Mouse (Mus musculus) embryonic facial prominence, embryonic 15.5 days (tissue): ENCODE results near the gene Kremen2. TPM values are rescaled to one million over a fixed set of nuclear protein-coding genes. Genes with fewer than 3 reads are reported as not detected.

Experiments
- ATAC-seq: fragments of 200-750 bp; cut with Nextera tagmentation; 2 replicates; pipeline ENCODE4 v1.8.0; 2017; ENCODE audit warnings: low read depth, moderate TSS enrichment; ENCODE audit not compliant: insufficient number of reproducible peaks, low FRiP score, low TSS enrichment
- H3K27ac ChIP-seq: fragments of 300-500 bp; sonication (generic); replicated peaks from 2 replicates; pipeline ENCODE4 v1.5.1; 2015; ENCODE audit warnings: mild to moderate bottlenecking, inconsistent platforms
- H3K27me3 ChIP-seq: fragments of 300-500 bp; sonication (generic); 2 replicates; pipeline ENCODE4 v1.6.1; 2015; ENCODE audit warnings: inconsistent platforms
- H3K36me3 ChIP-seq: fragments of 300-500 bp; sonication (generic); 2 replicates; pipeline ENCODE4 v1.6.1; 2015; ENCODE audit warnings: mild to moderate bottlenecking, inconsistent platforms
- H3K4me1 ChIP-seq: fragments of 300-500 bp; sonication (generic); 2 replicates; pipeline ENCODE4 v1.6.1; 2015; ENCODE audit warnings: inconsistent platforms
- H3K4me2 ChIP-seq: fragments of 300-500 bp; sonication (generic); replicated peaks from 2 replicates; pipeline ENCODE4 v1.6.1; 2015; ENCODE audit warnings: mild to moderate bottlenecking, inconsistent platforms
- H3K4me3 ChIP-seq: fragments of 300-500 bp; sonication (generic); replicated peaks from 2 replicates; pipeline ENCODE4 v1.5.1; 2015; ENCODE audit warnings: mild to moderate bottlenecking, inconsistent platforms
- H3K9ac ChIP-seq: fragments of 300-500 bp; sonication (generic); 2 replicates; pipeline ENCODE4 v1.6.1; 2015; ENCODE audit warnings: inconsistent platforms
- H3K9me3 ChIP-seq: fragments of 300-500 bp; sonication (generic); replicated peaks from 2 replicates; pipeline ENCODE4 v1.6.1; 2016; ENCODE audit warnings: inconsistent platforms
- WGBS: fragments of 180-500 bp; shearing (Covaris S2); methylation state at CpG from one replicate; pipeline ENCODE4 v1.1.7; 2015; 5-methylcytosine and 5-hydroxymethylcytosine counted together
- polyA plus RNA-seq: library from polyadenylated mRNA; unstranded; fragments of >200 nt; fragmentation: Nextera tagmentation; extraction: Ambion mirVana; gene quantifications from 2 replicates; pipeline ENCODE4 v1.2.1, GENCODE M21; 2015

Kremen2 gene
- 36.8 and 38.2 TPM in 2 replicates for polyA plus RNA-seq

GRCm38 (mm10) chr17:23745301-23746251 is at the start of gene Kremen2:
TSS of gene Kremen2 (minus strand) at chr17:23745833.
- WGBS, result 1% methylated on average over 42 of the region's 45 CpGs
- Histone ChIP-seq H3K4me1 (peaks cover 49% of the 10 kb centered on the region), H3K9me3 (no peaks in the 10 kb centered on the region), H3K4me3 (peak within 1 kb of the TSS; percentile 42), H3K36me3 (no peaks in the 10 kb centered on the region), H3K27ac (peak within 1 kb of the TSS; percentile 34; the same call in 1 of the 2 replicates), H3K4me2 (peak within 1 kb of the TSS; percentile 62), H3K9ac (no peak within 1 kb of the TSS), H3K27me3 (peaks cover 70% of the 10 kb centered on the region)
- ATAC-seq, result no peak

- H3K27me3 ChIP-seq, result no peaks in the 10 kb centered on the region
- WGBS, result 95% methylated on average over 8 of the region's 8 CpGs
- H3K9ac ChIP-seq, result no peak overlapping the region
- no peak overlapping the region for H3K4me2 ChIP-seq
- H3K4me1 ChIP-seq, result peaks cover 6% of the 10 kb centered on the region
- H3K9me3 ChIP-seq, result no peaks in the 10 kb centered on the region
- H3K27ac ChIP-seq, result no peak overlapping the region
- no peak overlapping the region for H3K4me3 ChIP-seq
- no peaks in the 10 kb centered on the region for H3K36me3 ChIP-seq
- no peak for ATAC-seq
Measured at GRCm38 (mm10) chr17:23795323-23795722, 49.7 kb upstream of the Kremen2 start.

GRCm38 (mm10) chr17:23791079-23791357 is 45.4 kb upstream of the Kremen2 start:
- H3K4me3 ChIP-seq, result peak overlapping the region; percentile 55
- no peaks in the 10 kb centered on the region for H3K27me3 ChIP-seq
- peak overlapping the region; percentile 86; the same call in 1 of the 2 replicates for H3K27ac ChIP-seq
- 36% methylated on average over 2 of the region's 2 CpGs for WGBS
- ATAC-seq, result no peak
- no peak overlapping the region for H3K9ac ChIP-seq
- peaks cover 18% of the 10 kb centered on the region for H3K4me1 ChIP-seq
- H3K36me3 ChIP-seq, result no peaks in the 10 kb centered on the region
- H3K9me3 ChIP-seq, result no peaks in the 10 kb centered on the region
- H3K4me2 ChIP-seq, result peak overlapping the region; percentile 76

GRCm38 (mm10) chr17:23790269-23791078 is 44.8 kb upstream of the Kremen2 start, which contains the start of gene Srrm2:
TSS of gene Srrm2 (plus strand) at chr17:23790532.
- Histone ChIP-seq H3K27ac (peak within 1 kb of the TSS; percentile 86), H3K27me3 (no peaks in the 10 kb centered on the region), H3K36me3 (no peaks in the 10 kb centered on the region), H3K4me2 (peak within 1 kb of the TSS; percentile 76), H3K4me3 (peak within 1 kb of the TSS; percentile 55), H3K4me1 (peaks cover 22% of the 10 kb centered on the region), H3K9ac (peak within 1 kb of the TSS; percentile 74), H3K9me3 (no peaks in the 10 kb centered on the region)
- peak; percentile 58 for ATAC-seq
- WGBS, result 2% methylated on average over 29 of the region's 29 CpGs

GRCm38 (mm10) chr17:23789749-23790268 is 44.2 kb upstream of the Kremen2 start:
- WGBS, result 19% methylated on average over 8 of the region's 8 CpGs
- Histone ChIP-seq H3K9me3 (no peaks in the 10 kb centered on the region), H3K4me3 (peak overlapping the region; percentile 55), H3K36me3 (no peaks in the 10 kb centered on the region), H3K27ac (peak overlapping the region; percentile 86; the same call in 1 of the 2 replicates), H3K4me1 (peaks cover 25% of the 10 kb centered on the region), H3K27me3 (no peaks in the 10 kb centered on the region), H3K4me2 (peak overlapping the region; percentile 76), H3K9ac (peak overlapping the region; percentile 74; the same call in 1 of the 2 replicates)
- ATAC-seq, result no peak

- Histone ChIP-seq H3K9ac (no peak overlapping the region), H3K36me3 (no peaks in the 10 kb centered on the region), H3K9me3 (no peaks in the 10 kb centered on the region), H3K4me2 (no peak overlapping the region), H3K4me1 (peaks cover 25% of the 10 kb centered on the region), H3K4me3 (no peak overlapping the region), H3K27me3 (no peaks in the 10 kb centered on the region), H3K27ac (no peak overlapping the region)
- no peak for ATAC-seq
- WGBS, result 86% methylated on average over 4 of the region's 4 CpGs
Measured at GRCm38 (mm10) chr17:23788973-23789372, 43.3 kb upstream of the Kremen2 start.

GRCm38 (mm10) chr17:23786510-23786931 is 40.9 kb upstream of the Kremen2 start:
- 16% methylated on average over 13 of the region's 13 CpGs for WGBS
- no peaks in the 10 kb centered on the region for H3K27me3 ChIP-seq
- no peak for ATAC-seq
- no peak overlapping the region; the same call in 1 of the 2 replicates for H3K9ac ChIP-seq
- H3K36me3 ChIP-seq, result no peaks in the 10 kb centered on the region
- peak overlapping the region; percentile 59 for H3K27ac ChIP-seq
- H3K4me2 ChIP-seq, result peak overlapping the region; percentile 91
- H3K9me3 ChIP-seq, result no peaks in the 10 kb centered on the region
- peak overlapping the region; percentile 64 for H3K4me3 ChIP-seq
- peaks cover 25% of the 10 kb centered on the region for H3K4me1 ChIP-seq

GRCm38 (mm10) chr17:23785561-23786471 is 40.2 kb upstream of the Kremen2 start, which contains the start of gene Flywch2:
TSS of gene Flywch2 (minus strand) at chr17:23786081.
- Histone ChIP-seq H3K9ac (peak within 1 kb of the TSS; percentile 65), H3K4me3 (peak within 1 kb of the TSS; percentile 64), H3K4me2 (peak within 1 kb of the TSS; percentile 91), H3K27ac (peak within 1 kb of the TSS; percentile 59), H3K4me1 (peaks cover 22% of the 10 kb centered on the region), H3K36me3 (no peaks in the 10 kb centered on the region), H3K27me3 (no peaks in the 10 kb centered on the region), H3K9me3 (no peaks in the 10 kb centered on the region)
- 2% methylated on average over 43 of the region's 43 CpGs for WGBS
- ATAC-seq, result peak; percentile 84

- no peak overlapping the region for H3K9ac ChIP-seq
Measured at GRCm38 (mm10) chr17:23783352-23783751, 37.7 kb upstream of the Kremen2 start.

GRCm38 (mm10) chr17:23778447-23778846 is 32.8 kb upstream of the Kremen2 start:
- Histone ChIP-seq H3K4me3 (no peak overlapping the region), H3K27ac (no peak overlapping the region), H3K27me3 (no peaks in the 10 kb centered on the region), H3K9ac (no peak overlapping the region), H3K36me3 (no peaks in the 10 kb centered on the region), H3K4me2 (no peak overlapping the region), H3K4me1 (0 out of 2 replicates have a peak, but pooled peaks cover 3% of the 10 kb centered on the region), H3K9me3 (no peaks in the 10 kb centered on the region)
- ATAC-seq, result no peak
- 48% methylated on average over 2 of the region's 2 CpGs for WGBS

More at GRCm38 (mm10) chr17:23783352-23783751, 37.7 kb upstream of the Kremen2 start:
- H3K36me3 ChIP-seq, result no peaks in the 10 kb centered on the region
- no peak overlapping the region for H3K27ac ChIP-seq
- H3K9me3 ChIP-seq, result no peaks in the 10 kb centered on the region
- no peaks in the 10 kb centered on the region for H3K27me3 ChIP-seq
- no peak overlapping the region for H3K4me2 ChIP-seq
- H3K4me3 ChIP-seq, result no peak overlapping the region
- H3K4me1 ChIP-seq, result peaks cover 11% of the 10 kb centered on the region
- ATAC-seq, result no peak
